Mouse (Mus musculus) thymus, adult 2 months (tissue): ENCODE results near the gene Sorbs1. TPM values are rescaled to one million over a fixed set of nuclear protein-coding genes. Genes with fewer than 3 reads are reported as not detected.

ENCODE experiments used
- DNase-seq: peaks from one replicate; pipeline ENCODE4 v3.0.0; 2021
- H3K27ac ChIP-seq: fragments of 200-500 bp; 2 replicates; pipeline ENCODE4 v1.5.1; 2012; ENCODE audit warnings: low read length, control low read depth; ENCODE audit not compliant: control insufficient read depth, insufficient read depth
- H3K27me3 ChIP-seq: fragments of 200-500 bp; 2 replicates; pipeline ENCODE4 v1.6.1; 2012; ENCODE audit warnings: mild to moderate bottlenecking, low read length, moderate library complexity, mixed read lengths; ENCODE audit not compliant: control insufficient read depth, insufficient read depth
- H3K36me3 ChIP-seq: fragments of 200-500 bp; 2 replicates; pipeline ENCODE4 v1.6.1; 2012; ENCODE audit warnings: mild to moderate bottlenecking, low read length, moderate library complexity; ENCODE audit not compliant: control insufficient read depth, insufficient read depth
- H3K4me1 ChIP-seq: fragments of 200-500 bp; replicated peaks from 2 replicates; pipeline ENCODE4 v1.6.1; 2012; ENCODE audit warnings: low read length; ENCODE audit not compliant: control insufficient read depth, insufficient read depth
- H3K4me3 ChIP-seq: fragments of 200-500 bp; 2 replicates; pipeline ENCODE4 v1.5.1; 2012; ENCODE audit warnings: mild to moderate bottlenecking, low read length, control low read depth, moderate library complexity; ENCODE audit not compliant: control insufficient read depth, insufficient read depth
- CTCF ChIP-seq: fragments of 200-500 bp; IDR thresholded peaks from 2 replicates; pipeline ENCODE4 v1.5.1; 2012; ENCODE audit warnings: mild to moderate bottlenecking, control low read depth, low read length, moderate library complexity, borderline replicate concordance; ENCODE audit not compliant: control insufficient read depth, poor library complexity, insufficient read depth; ENCODE audit errors: extremely low read depth
- POLR2A ChIP-seq: fragments of 200-500 bp; IDR thresholded peaks from 2 replicates; pipeline ENCODE4 v1.6.1; 2012; ENCODE audit warnings: mild to moderate bottlenecking, low read length, control low read depth, moderate library complexity; ENCODE audit not compliant: control insufficient read depth, poor library complexity, insufficient read depth; ENCODE audit errors: extremely low read depth
- WGBS: fragments of 180-500 bp; shearing (Covaris S2); methylation state at CpG from one replicate; pipeline ENCODE4 v1.1.7; 2018; 5-methylcytosine and 5-hydroxymethylcytosine counted together
- polyA plus RNA-seq: library from polyadenylated mRNA; depleted of rRNA; stranded (reverse); fragments of >200 nt; gene quantifications from 2 replicates; pipeline ENCODE4 v1.2.3, GENCODE M21; 2012

The Sorbs1 gene
- polyA plus RNA-seq, 1 experiment, result 14.0 TPM

DNA sequence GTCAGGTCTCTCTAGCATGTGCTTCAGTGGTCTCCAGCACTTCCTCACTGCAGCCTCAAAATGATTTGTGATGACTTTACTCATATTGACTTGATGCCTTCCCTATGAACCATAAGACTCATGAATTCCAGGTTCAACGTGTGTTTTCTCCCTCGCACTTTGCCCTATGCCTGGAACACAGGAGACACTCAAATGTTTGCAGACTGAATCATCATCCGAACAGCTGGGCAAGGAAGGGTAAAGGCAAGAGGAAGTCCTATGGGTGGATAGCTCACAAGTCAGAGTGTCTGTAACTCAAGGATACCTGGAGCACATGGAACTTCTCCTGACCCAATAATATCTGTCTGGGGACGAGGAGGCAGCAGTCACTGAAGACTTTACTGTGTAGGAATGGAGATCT is 37.1 kb downstream of the Sorbs1 start:
- Histone ChIP-seq H3K36me3 (no peaks in the 10 kb centered on the region), H3K4me1 (no peaks in the 10 kb centered on the region), H3K4me3 (no peak overlapping the region), H3K27ac (no peak overlapping the region), H3K27me3 (no peaks in the 10 kb centered on the region)
- WGBS, result 87% methylated on average over 4 of the region's 4 CpGs
- DNase-seq, result no peak
- TF ChIP-seq CTCF (no peak), POLR2A (no peak)

- no peak overlapping the region for H3K4me3 ChIP-seq
- H3K27me3 ChIP-seq, result no peaks in the 10 kb centered on the region
- no peak for DNase-seq
- H3K27ac ChIP-seq, result no peak overlapping the region
- H3K36me3 ChIP-seq, result no peaks in the 10 kb centered on the region
- H3K4me1 ChIP-seq, result no peaks in the 10 kb centered on the region
- TF ChIP-seq CTCF (no peak), POLR2A (no peak)
- WGBS, result 93% methylated on average over 10 of the region's 10 CpGs
Observed at GRCm38 (mm10) chr19:40471526-40472245, 41.9 kb downstream of the Sorbs1 start.

GRCm38 (mm10) chr19:40469792-40470191 is 43.8 kb downstream of the Sorbs1 start:
- no peak overlapping the region for H3K4me3 ChIP-seq
- H3K4me1 ChIP-seq, result no peaks in the 10 kb centered on the region
- no peaks in the 10 kb centered on the region for H3K27me3 ChIP-seq
- DNase-seq, result no peak
- TF ChIP-seq CTCF (no peak), POLR2A (no peak)
- no peak overlapping the region for H3K27ac ChIP-seq
- 96% methylated on average over 5 of the region's 5 CpGs for WGBS
- H3K36me3 ChIP-seq, result no peaks in the 10 kb centered on the region

GRCm38 (mm10) chr19:40468308-40468707 is 45.3 kb downstream of the Sorbs1 start:
- Histone ChIP-seq H3K27me3 (no peaks in the 10 kb centered on the region), H3K27ac (no peak overlapping the region), H3K36me3 (no peaks in the 10 kb centered on the region), H3K4me1 (no peaks in the 10 kb centered on the region), H3K4me3 (no peak overlapping the region)
- over 99% methylated on average over 3 of the region's 3 CpGs for WGBS
- TF ChIP-seq CTCF (no peak), POLR2A (no peak)
- no peak for DNase-seq

GRCm38 (mm10) chr19:40467810-40468209 is 45.8 kb downstream of the Sorbs1 start:
- no peaks in the 10 kb centered on the region for H3K36me3 ChIP-seq
- no peak for TF ChIP-seq POLR2A
- TF ChIP-seq CTCF, result no peak
- no peak overlapping the region for H3K4me3 ChIP-seq
- H3K4me1 ChIP-seq, result no peaks in the 10 kb centered on the region
- no peak overlapping the region for H3K27ac ChIP-seq
- H3K27me3 ChIP-seq, result no peaks in the 10 kb centered on the region
- 96% methylated on average over 9 of the region's 9 CpGs for WGBS
- DNase-seq, result no peak

DNA sequence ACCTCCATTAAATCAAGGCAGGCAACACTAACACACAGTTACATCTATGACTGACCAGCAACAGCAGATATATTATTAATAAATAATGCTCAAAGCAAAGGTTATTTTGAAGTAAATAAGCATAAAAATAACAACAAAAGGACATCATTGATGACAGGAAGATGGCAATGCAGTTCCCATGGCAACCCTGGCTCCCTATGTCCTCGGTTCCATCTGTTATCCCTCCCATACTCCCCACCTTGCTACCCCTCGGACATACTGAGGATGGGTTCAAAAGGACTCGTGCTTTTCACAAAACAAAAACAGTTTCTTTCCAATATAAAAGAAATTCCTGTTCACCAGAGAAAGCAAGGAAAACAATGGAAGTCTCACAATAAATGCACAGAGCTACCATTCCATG is 48.2 kb downstream of the Sorbs1 start:
- H3K36me3 ChIP-seq, result no peaks in the 10 kb centered on the region
- no peaks in the 10 kb centered on the region for H3K27me3 ChIP-seq
- WGBS, result 92% methylated on average over 3 of the region's 3 CpGs
- no peak overlapping the region for H3K27ac ChIP-seq
- no peak for DNase-seq
- no peaks in the 10 kb centered on the region for H3K4me1 ChIP-seq
- H3K4me3 ChIP-seq, result no peak overlapping the region
- TF ChIP-seq CTCF (no peak), POLR2A (no peak)
